Mouse (Mus musculus) kidney, postnatal 0 days (tissue): ENCODE data around the gene Cryl1. TPM values are rescaled to one million over a fixed set of nuclear protein-coding genes. Genes with fewer than 3 reads are reported as not detected.

ENCODE experiments used
- ATAC-seq: fragments of 200-750 bp; cut with Nextera tagmentation; replicated peaks from 2 replicates; pipeline ENCODE4 v1.8.0; 2017; ENCODE audit warnings: low read depth, moderate number of reproducible peaks, moderate TSS enrichment, moderate library complexity; ENCODE audit not compliant: low FRiP score
- DNase-seq: peaks from one replicate; pipeline ENCODE4 v3.0.0-alpha.2; 2016; ENCODE audit warnings: low spot score
- H3K27ac ChIP-seq: fragments of 300-500 bp; sonication (generic); 2 replicates; pipeline ENCODE4 v1.5.1; 2014; ENCODE audit warnings: mild to moderate bottlenecking
- H3K27me3 ChIP-seq: fragments of 300-500 bp; sonication (generic); 2 replicates; pipeline ENCODE4 v1.6.1; 2014; ENCODE audit warnings: low read length, mixed read lengths; ENCODE audit not compliant: insufficient read depth
- H3K36me3 ChIP-seq: fragments of 300-500 bp; sonication (generic); 2 replicates; pipeline ENCODE4 v1.6.1; 2014; ENCODE audit warnings: low read length, mixed read lengths; ENCODE audit not compliant: insufficient read depth
- H3K4me1 ChIP-seq: fragments of 300-500 bp; sonication (generic); replicated peaks from 2 replicates; pipeline ENCODE4 v1.6.1; 2014; ENCODE audit warnings: antibody characterized with exemption, low read length, mixed read lengths; ENCODE audit not compliant: insufficient read depth
- H3K4me2 ChIP-seq: fragments of 300-500 bp; sonication (generic); 2 replicates; pipeline ENCODE4 v1.6.1; 2014; ENCODE audit warnings: mild to moderate bottlenecking, low read length, moderate library complexity, mixed read lengths
- H3K4me3 ChIP-seq: fragments of 300-500 bp; sonication (generic); replicated peaks from 2 replicates; pipeline ENCODE4 v1.5.1; 2014; ENCODE audit warnings: low read depth, low read length
- H3K9ac ChIP-seq: fragments of 300-500 bp; sonication (generic); 2 replicates; pipeline ENCODE4 v1.6.1; 2014; ENCODE audit warnings: low read depth, low read length
- H3K9me3 ChIP-seq: fragments of 300-500 bp; sonication (generic); replicated peaks from 2 replicates; pipeline ENCODE4 v1.6.1; 2016; ENCODE audit warnings: low read length, inconsistent platforms, mixed read lengths
- CTCF ChIP-seq: IDR thresholded peaks from 2 replicates; pipeline ENCODE4 v1.5.1; 2016; ENCODE audit warnings: antibody characterized with exemption, low read depth, mild to moderate bottlenecking, moderate library complexity
- WGBS: fragments of 180-500 bp; shearing (Covaris S2); extraction: QIAGEN DNeasy Blood & Tissue Kit; methylation state at CpG from one replicate; pipeline ENCODE4 v1.1.7; 2014; 5-methylcytosine and 5-hydroxymethylcytosine counted together
- polyA plus RNA-seq: library from polyadenylated mRNA; unstranded; fragments of >200 nt; fragmentation: Nextera tagmentation; extraction: Ambion mirVana; gene quantifications from 2 replicates; pipeline ENCODE4 v1.2.1, GENCODE M21; 2015

Gene Cryl1
- polyA plus RNA-seq, 1 experiment from 2014 or later, result 100 TPM

DNA sequence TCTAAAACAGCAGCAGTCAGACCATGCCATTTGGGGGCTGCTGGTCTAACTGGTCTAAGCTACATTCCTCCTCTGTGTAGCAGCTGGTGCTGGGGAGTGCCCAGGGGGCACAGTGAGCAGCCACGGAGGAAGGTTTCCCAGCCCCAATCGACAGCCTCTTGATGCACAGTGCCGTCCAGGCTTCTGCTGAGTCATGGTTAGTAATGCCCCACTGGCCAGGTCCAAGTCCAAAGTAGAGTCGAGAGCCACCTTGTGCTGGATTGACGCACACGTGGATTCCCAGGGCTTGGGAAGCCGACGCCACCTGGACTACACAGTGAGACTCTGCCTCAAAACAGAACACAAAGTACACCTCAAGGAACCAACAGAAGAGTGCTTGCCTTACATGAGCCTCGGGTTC lies 21.4 kb downstream of the Cryl1 start:
- TF ChIP-seq CTCF, result no peak
- DNase-seq (peak; percentile 15), ATAC-seq (peak; percentile 92)
- Histone ChIP-seq H3K27me3 (no peaks in the 10 kb centered on the region), H3K9me3 (no peaks in the 10 kb centered on the region), H3K27ac (peak overlapping the region; percentile 75; the same call in 1 of the 2 replicates), H3K4me1 (no peaks in the 10 kb centered on the region), H3K4me3 (no peak overlapping the region), H3K4me2 (no peak overlapping the region), H3K36me3 (no peaks in the 10 kb centered on the region), H3K9ac (no peak overlapping the region)
- 73% methylated on average over 9 of the region's 9 CpGs for WGBS

DNA sequence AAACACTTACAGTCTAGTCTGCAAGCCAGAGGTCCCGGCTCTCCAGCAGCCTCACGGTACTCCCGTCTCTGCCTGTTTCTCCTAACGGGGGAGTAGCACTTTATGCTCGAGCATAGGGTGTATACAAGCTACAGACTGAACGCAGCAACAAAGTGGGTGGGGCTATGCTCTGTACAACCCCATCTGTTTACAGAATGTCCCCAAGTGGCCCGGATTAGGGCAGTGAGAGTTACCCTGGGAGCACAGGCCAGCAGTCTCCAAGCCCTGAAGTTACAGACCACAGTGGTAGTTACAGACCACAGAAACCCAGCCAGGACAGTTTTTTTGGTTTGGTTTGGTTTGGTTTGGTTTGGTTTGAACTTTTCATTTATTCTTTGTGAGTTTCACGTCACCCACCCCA lies 22.3 kb downstream of the Cryl1 start:
- TF ChIP-seq CTCF, result no peak
- H3K4me2 ChIP-seq, result no peak overlapping the region
- H3K4me1 ChIP-seq, result no peaks in the 10 kb centered on the region
- no peak overlapping the region for H3K4me3 ChIP-seq
- no peaks in the 10 kb centered on the region for H3K9me3 ChIP-seq
- no peak overlapping the region for H3K27ac ChIP-seq
- H3K36me3 ChIP-seq, result no peaks in the 10 kb centered on the region
- no peak overlapping the region for H3K9ac ChIP-seq
- DNase-seq, result no peak
- WGBS, result 59% methylated on average over 8 of the region's 8 CpGs
- no peaks in the 10 kb centered on the region for H3K27me3 ChIP-seq
- no peak for ATAC-seq

DNA sequence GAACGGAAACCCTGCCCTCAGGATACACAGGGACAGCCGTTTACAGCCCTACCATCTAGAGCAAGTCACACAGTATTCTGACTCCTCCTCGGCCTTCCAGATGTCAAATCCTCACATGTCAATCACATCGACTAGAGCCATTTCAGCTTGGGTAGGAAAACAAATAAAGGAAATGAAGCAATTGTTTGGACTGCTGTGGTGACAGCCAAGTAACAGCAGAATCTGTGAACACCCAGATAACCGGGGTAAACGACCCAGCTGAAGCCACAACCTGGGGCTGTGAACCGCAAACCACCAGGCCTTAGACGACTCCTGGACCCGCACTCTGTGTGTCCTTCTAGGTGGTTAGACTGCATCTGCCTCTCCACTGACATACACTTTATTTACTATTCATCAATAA lies 23.1 kb downstream of the Cryl1 start:
- Histone ChIP-seq H3K4me1 (no peaks in the 10 kb centered on the region), H3K27me3 (no peaks in the 10 kb centered on the region), H3K27ac (no peak overlapping the region), H3K4me2 (no peak overlapping the region), H3K36me3 (no peaks in the 10 kb centered on the region), H3K9ac (no peak overlapping the region), H3K4me3 (no peak overlapping the region), H3K9me3 (no peaks in the 10 kb centered on the region)
- ATAC-seq (no peak), DNase-seq (no peak)
- 81% methylated on average over 9 of the region's 9 CpGs for WGBS
- no peak for TF ChIP-seq CTCF

DNA sequence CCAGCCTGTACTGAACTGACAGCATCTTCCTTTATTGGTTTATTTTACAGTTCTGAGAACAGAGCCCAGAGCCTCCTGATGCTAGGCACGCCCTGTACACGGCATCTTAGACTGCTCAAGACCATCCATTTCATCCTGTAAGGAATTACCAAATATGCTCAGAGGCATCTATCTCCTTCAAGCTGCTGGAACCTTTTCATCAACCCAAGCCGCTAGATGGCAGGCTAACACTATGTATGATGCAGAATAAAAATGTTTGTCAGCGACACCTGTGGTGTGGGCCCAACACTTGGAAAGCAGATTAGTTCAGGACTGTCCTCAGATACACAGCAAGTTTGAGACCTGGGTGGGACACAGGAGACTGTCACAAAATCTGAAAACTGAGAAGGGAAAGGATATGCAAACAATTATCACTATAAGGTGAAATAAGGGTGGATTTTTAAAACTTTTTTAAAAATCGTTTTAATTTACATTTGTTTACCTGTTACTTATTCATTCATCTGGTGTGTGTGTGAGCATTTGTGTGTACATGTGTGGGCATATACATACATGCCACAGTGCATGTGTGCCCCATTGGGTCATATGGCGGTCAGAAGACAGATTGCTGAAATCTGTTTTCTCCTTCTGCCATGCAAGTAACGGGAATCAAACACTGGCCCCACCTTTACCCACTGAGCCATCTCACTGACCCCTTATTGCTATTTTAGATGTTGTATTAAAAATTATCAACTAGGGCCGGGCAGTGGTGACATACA lies 25.8 kb downstream of the Cryl1 start:
- WGBS, result 46% methylated on average over 8 of the region's 8 CpGs
- Histone ChIP-seq H3K4me1 (no peaks in the 10 kb centered on the region), H3K36me3 (no peaks in the 10 kb centered on the region), H3K4me2 (no peak overlapping the region), H3K27ac (no peak overlapping the region), H3K9me3 (no peaks in the 10 kb centered on the region), H3K9ac (no peak overlapping the region), H3K4me3 (no peak overlapping the region), H3K27me3 (no peaks in the 10 kb centered on the region)
- peak; percentile 96 for TF ChIP-seq CTCF
- DNase-seq, result peak; percentile 90
- no peak for ATAC-seq

DNA sequence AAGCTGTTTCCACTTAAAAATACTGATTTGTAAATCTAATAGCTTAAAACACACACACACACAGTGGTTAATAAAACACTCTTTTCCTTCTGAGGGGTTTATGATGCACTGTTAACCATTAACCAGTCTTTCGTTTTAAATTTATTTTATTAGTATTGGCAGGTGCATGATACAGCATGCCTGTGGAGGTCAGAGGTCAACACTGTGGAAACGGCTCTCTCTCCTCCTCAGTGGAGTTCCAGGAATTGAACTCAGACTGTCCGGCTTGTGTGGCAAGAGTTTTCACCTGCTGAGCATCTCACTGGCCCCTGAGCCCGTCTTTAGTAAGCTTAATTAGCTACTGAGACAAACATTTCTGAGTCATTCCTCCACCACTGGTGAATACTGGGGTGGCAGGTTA lies 31.0 kb downstream of the Cryl1 start:
- Histone ChIP-seq H3K27me3 (no peaks in the 10 kb centered on the region), H3K36me3 (no peaks in the 10 kb centered on the region), H3K27ac (no peak overlapping the region), H3K9ac (no peak overlapping the region), H3K9me3 (no peaks in the 10 kb centered on the region), H3K4me2 (no peak overlapping the region), H3K4me3 (no peak overlapping the region), H3K4me1 (no peaks in the 10 kb centered on the region)
- WGBS, result 33% methylated on average over 4 of the region's 4 CpGs
- TF ChIP-seq CTCF, result no peak
- ATAC-seq (no peak), DNase-seq (no peak)

DNA sequence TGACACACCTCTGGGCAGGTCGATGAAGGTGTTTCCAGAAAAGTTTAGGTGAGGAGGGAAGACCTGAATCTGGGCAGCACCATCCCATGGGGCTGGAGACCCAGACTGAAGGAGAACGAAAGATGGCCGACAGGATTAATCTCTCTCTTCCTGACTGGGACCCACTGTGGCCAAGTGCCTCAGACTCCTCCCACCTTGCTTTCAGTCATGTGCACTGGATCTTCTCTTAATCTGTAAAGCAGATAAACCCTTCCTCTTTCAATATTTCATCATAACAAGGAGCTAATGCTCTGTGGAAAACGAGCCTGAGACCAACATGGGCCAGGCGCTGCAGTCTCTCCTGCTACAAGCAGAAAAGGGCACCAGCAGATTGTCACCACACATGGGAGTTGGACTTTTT lies 31.6 kb downstream of the Cryl1 start:
- no peaks in the 10 kb centered on the region for H3K4me1 ChIP-seq
- no peaks in the 10 kb centered on the region for H3K9me3 ChIP-seq
- H3K4me2 ChIP-seq, result no peak overlapping the region
- H3K4me3 ChIP-seq, result no peak overlapping the region
- ATAC-seq, result no peak
- no peak overlapping the region for H3K27ac ChIP-seq
- no peaks in the 10 kb centered on the region for H3K36me3 ChIP-seq
- 75% methylated on average over 5 of the region's 5 CpGs for WGBS
- TF ChIP-seq CTCF, result no peak
- H3K9ac ChIP-seq, result no peak overlapping the region
- no peaks in the 10 kb centered on the region for H3K27me3 ChIP-seq
- DNase-seq, result no peak

DNA sequence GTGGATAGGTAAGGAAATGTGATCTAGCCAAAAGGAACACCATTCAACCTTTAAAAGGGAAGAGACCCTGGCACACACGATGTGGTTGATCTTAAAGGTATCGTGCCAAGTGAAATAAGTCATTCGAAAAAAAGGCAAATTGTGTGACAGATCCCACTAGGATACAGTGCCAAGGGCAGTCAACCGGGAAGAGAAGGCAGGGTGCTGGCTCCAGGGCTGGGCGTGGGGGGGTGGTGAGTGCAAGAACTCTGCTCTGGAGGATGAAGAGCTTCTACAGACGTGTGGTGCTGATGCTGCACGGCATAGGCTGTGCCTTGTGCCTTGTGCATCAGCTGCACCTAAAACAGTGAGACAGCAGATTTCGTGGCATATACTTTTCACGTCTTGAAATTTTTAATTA lies 33.0 kb downstream of the Cryl1 start:
- Histone ChIP-seq H3K4me1 (no peaks in the 10 kb centered on the region), H3K27me3 (no peaks in the 10 kb centered on the region), H3K27ac (no peak overlapping the region), H3K9me3 (no peaks in the 10 kb centered on the region), H3K9ac (no peak overlapping the region), H3K4me3 (no peak overlapping the region), H3K36me3 (no peaks in the 10 kb centered on the region), H3K4me2 (no peak overlapping the region)
- TF ChIP-seq CTCF, result no peak
- WGBS, result 66% methylated on average over 9 of the region's 9 CpGs
- no peak for ATAC-seq
- DNase-seq, result no peak
